Mouse (Mus musculus) intestine, embryonic 16.5 days (tissue): ENCODE results near the gene Zfp831. TPM values are rescaled to one million over a fixed set of nuclear protein-coding genes. Genes with fewer than 3 reads are reported as not detected.

Experiments
- ATAC-seq: fragments of 200-750 bp; cut with Nextera tagmentation; 2 replicates; pipeline ENCODE4 v1.8.0; 2017; ENCODE audit warnings: moderate TSS enrichment, moderate library complexity
- H3K27ac ChIP-seq: fragments of 300-500 bp; sonication (generic); 2 replicates; pipeline ENCODE4 v1.5.1; 2014; ENCODE audit warnings: mild to moderate bottlenecking, low read length
- H3K27me3 ChIP-seq: fragments of 300-500 bp; sonication (generic); replicated peaks from 2 replicates; pipeline ENCODE4 v1.6.1; 2014; ENCODE audit warnings: low read length, control low read depth, mixed read lengths; ENCODE audit not compliant: control insufficient read depth, insufficient read depth
- H3K36me3 ChIP-seq: fragments of 300-500 bp; sonication (generic); 2 replicates; pipeline ENCODE4 v1.6.1; 2014; ENCODE audit warnings: low read length, control low read depth; ENCODE audit not compliant: control insufficient read depth, insufficient read depth
- H3K4me1 ChIP-seq: fragments of 300-500 bp; sonication (generic); 2 replicates; pipeline ENCODE4 v1.6.1; 2014; ENCODE audit warnings: low read length, control low read depth, mixed read lengths; ENCODE audit not compliant: control insufficient read depth, insufficient read depth
- H3K4me2 ChIP-seq: fragments of 300-500 bp; sonication (generic); 2 replicates; pipeline ENCODE4 v1.6.1; 2014; ENCODE audit warnings: low read depth, low read length, control low read depth
- H3K4me3 ChIP-seq: fragments of 300-500 bp; sonication (generic); 2 replicates; pipeline ENCODE4 v1.5.1; 2014; ENCODE audit warnings: mild to moderate bottlenecking, low read length
- H3K9ac ChIP-seq: fragments of 300-500 bp; sonication (generic); 2 replicates; pipeline ENCODE4 v1.6.1; 2014; ENCODE audit warnings: low read depth, low read length
- H3K9me3 ChIP-seq: fragments of 300-500 bp; sonication (generic); 2 replicates; pipeline ENCODE4 v1.6.1; 2016; ENCODE audit warnings: low read length, control low read depth; ENCODE audit not compliant: control insufficient read depth
- WGBS: fragments of 180-500 bp; shearing (Covaris S2); extraction: QIAGEN DNeasy Blood & Tissue Kit; methylation state at CpG from one replicate; pipeline ENCODE4 v1.1.7; 2014; 5-methylcytosine and 5-hydroxymethylcytosine counted together
- polyA plus RNA-seq: library from polyadenylated mRNA; unstranded; fragments of >200 nt; fragmentation: Nextera tagmentation; extraction: Ambion mirVana; gene quantifications from 2 replicates; pipeline ENCODE4 v1.2.1, GENCODE M21; 2015

Zfp831 gene
- polyA plus RNA-seq, 1 experiment from 2014 or later: 0.04 TPM

- ATAC-seq: no peak
- H3K27me3 ChIP-seq: no peaks in the 10 kb centered on the region
- no peaks in the 10 kb centered on the region for H3K4me1 ChIP-seq
- no peaks in the 10 kb centered on the region for H3K36me3 ChIP-seq
- no peak overlapping the region for H3K4me3 ChIP-seq
- no peaks in the 10 kb centered on the region for H3K9me3 ChIP-seq
- H3K27ac ChIP-seq: no peak overlapping the region
- no peak overlapping the region for H3K4me2 ChIP-seq
- 98% methylated on average over 1 of the region's 1 CpGs for WGBS
- no peak overlapping the region for H3K9ac ChIP-seq
Measured at GRCm38 (mm10) chr2:174605020-174605419, 38.3 kb upstream of the Zfp831 start.

GRCm38 (mm10) chr2:174605442-174606087, 37.8 kb upstream of the Zfp831 start:
- WGBS: 78% methylated on average over 4 of the region's 4 CpGs
- Histone ChIP-seq H3K27me3 (no peaks in the 10 kb centered on the region), H3K4me1 (no peaks in the 10 kb centered on the region), H3K36me3 (no peaks in the 10 kb centered on the region), H3K27ac (no peak overlapping the region), H3K4me3 (no peak overlapping the region), H3K9ac (no peak overlapping the region), H3K4me2 (no peak overlapping the region), H3K9me3 (no peaks in the 10 kb centered on the region)
- ATAC-seq: no peak

GRCm38 (mm10) chr2:174606376-174606775, 37.0 kb upstream of the Zfp831 start:
- 73% methylated on average over 5 of the region's 5 CpGs for WGBS
- H3K4me1 ChIP-seq: no peaks in the 10 kb centered on the region
- no peak overlapping the region for H3K4me3 ChIP-seq
- no peak overlapping the region for H3K4me2 ChIP-seq
- no peak overlapping the region for H3K27ac ChIP-seq
- no peaks in the 10 kb centered on the region for H3K9me3 ChIP-seq
- no peak overlapping the region for H3K9ac ChIP-seq
- H3K27me3 ChIP-seq: no peaks in the 10 kb centered on the region
- ATAC-seq: no peak
- H3K36me3 ChIP-seq: no peaks in the 10 kb centered on the region

GRCm38 (mm10) chr2:174609892-174610291, 33.4 kb upstream of the Zfp831 start:
- Histone ChIP-seq H3K4me1 (no peaks in the 10 kb centered on the region), H3K27me3 (no peaks in the 10 kb centered on the region), H3K9me3 (no peaks in the 10 kb centered on the region), H3K27ac (no peak overlapping the region), H3K36me3 (no peaks in the 10 kb centered on the region), H3K4me3 (no peak overlapping the region), H3K4me2 (no peak overlapping the region), H3K9ac (no peak overlapping the region)
- no peak for ATAC-seq
- 78% methylated on average over 5 of the region's 5 CpGs for WGBS

GRCm38 (mm10) chr2:174612386-174613063, 30.8 kb upstream of the Zfp831 start:
- H3K27me3 ChIP-seq: no peaks in the 10 kb centered on the region
- H3K4me3 ChIP-seq: no peak overlapping the region
- H3K27ac ChIP-seq: no peak overlapping the region
- WGBS: 74% methylated on average over 2 of the region's 2 CpGs
- H3K9me3 ChIP-seq: no peaks in the 10 kb centered on the region
- H3K4me2 ChIP-seq: no peak overlapping the region
- no peaks in the 10 kb centered on the region for H3K4me1 ChIP-seq
- H3K9ac ChIP-seq: no peak overlapping the region
- ATAC-seq: no peak
- H3K36me3 ChIP-seq: no peaks in the 10 kb centered on the region

GRCm38 (mm10) chr2:174613221-174613620, 30.1 kb upstream of the Zfp831 start:
- no peaks in the 10 kb centered on the region for H3K9me3 ChIP-seq
- no peak overlapping the region for H3K27ac ChIP-seq
- no peak for ATAC-seq
- no peaks in the 10 kb centered on the region for H3K4me1 ChIP-seq
- no peak overlapping the region for H3K4me2 ChIP-seq
- 76% methylated on average over 8 of the region's 8 CpGs for WGBS
- no peak overlapping the region for H3K9ac ChIP-seq
- H3K36me3 ChIP-seq: no peaks in the 10 kb centered on the region
- no peak overlapping the region for H3K4me3 ChIP-seq
- no peaks in the 10 kb centered on the region for H3K27me3 ChIP-seq

- Histone ChIP-seq H3K27me3 (no peaks in the 10 kb centered on the region), H3K4me3 (no peak overlapping the region), H3K4me2 (no peak overlapping the region), H3K36me3 (no peaks in the 10 kb centered on the region), H3K27ac (no peak overlapping the region), H3K9me3 (no peaks in the 10 kb centered on the region), H3K9ac (no peak overlapping the region), H3K4me1 (no peaks in the 10 kb centered on the region)
- ATAC-seq: no peak
- WGBS: 71% methylated on average over 11 of the region's 11 CpGs
Measured at GRCm38 (mm10) chr2:174613921-174614441, 29.4 kb upstream of the Zfp831 start.

GRCm38 (mm10) chr2:174621881-174622280, 21.5 kb upstream of the Zfp831 start:
- 92% methylated on average over 7 of the region's 7 CpGs for WGBS

GRCm38 (mm10) chr2:174624430-174624829, 18.9 kb upstream of the Zfp831 start:
- no peaks in the 10 kb centered on the region for H3K9me3 ChIP-seq
- no peaks in the 10 kb centered on the region for H3K36me3 ChIP-seq
- H3K27ac ChIP-seq: no peak overlapping the region
- WGBS: 83% methylated on average over 7 of the region's 7 CpGs
- H3K4me3 ChIP-seq: no peak overlapping the region
- H3K4me1 ChIP-seq: no peaks in the 10 kb centered on the region
- no peak overlapping the region for H3K9ac ChIP-seq
- H3K27me3 ChIP-seq: no peaks in the 10 kb centered on the region
- no peak for ATAC-seq
- no peak overlapping the region for H3K4me2 ChIP-seq

More at GRCm38 (mm10) chr2:174621881-174622280, 21.5 kb upstream of the Zfp831 start:
- no peaks in the 10 kb centered on the region for H3K4me1 ChIP-seq
- no peak for ATAC-seq
- H3K4me3 ChIP-seq: no peak overlapping the region
- no peaks in the 10 kb centered on the region for H3K36me3 ChIP-seq
- no peaks in the 10 kb centered on the region for H3K9me3 ChIP-seq
- H3K9ac ChIP-seq: no peak overlapping the region
- H3K4me2 ChIP-seq: no peak overlapping the region
- H3K27ac ChIP-seq: no peak overlapping the region
- no peaks in the 10 kb centered on the region for H3K27me3 ChIP-seq
